Mouse (Mus musculus) retina, adult 2 months (tissue): ENCODE data around the gene Tnr.

Experiments
- DNase-seq: peaks from one replicate; pipeline ENCODE4 v3.0.0-alpha.2; 2012; ENCODE audit warnings: low read depth, low spot score

Tnr gene

DNA sequence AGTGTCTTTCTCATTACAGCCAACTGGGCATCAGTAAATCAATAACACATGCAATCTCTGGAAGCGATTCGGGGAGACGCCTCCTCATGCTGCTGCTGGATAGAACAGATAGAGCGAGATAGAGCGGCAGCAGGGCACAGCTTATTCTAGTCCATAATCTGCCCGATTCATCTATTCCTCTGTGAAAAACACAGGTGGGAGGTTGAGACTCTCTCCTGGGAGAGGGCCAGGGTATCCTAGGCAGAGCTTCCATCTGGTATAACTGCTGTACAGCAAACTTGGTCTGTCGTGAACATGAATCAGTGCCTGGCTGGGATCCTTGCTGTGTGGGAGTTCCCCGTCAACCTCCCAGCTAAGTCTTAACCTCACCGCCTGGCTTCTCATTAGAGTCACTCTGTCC is 193.4 kb downstream of the Tnr start:
- no peak for DNase-seq

GRCm38 (mm10) chr1:159723733-159724132 is 200.2 kb downstream of the Tnr start:
- no peak for DNase-seq

DNA sequence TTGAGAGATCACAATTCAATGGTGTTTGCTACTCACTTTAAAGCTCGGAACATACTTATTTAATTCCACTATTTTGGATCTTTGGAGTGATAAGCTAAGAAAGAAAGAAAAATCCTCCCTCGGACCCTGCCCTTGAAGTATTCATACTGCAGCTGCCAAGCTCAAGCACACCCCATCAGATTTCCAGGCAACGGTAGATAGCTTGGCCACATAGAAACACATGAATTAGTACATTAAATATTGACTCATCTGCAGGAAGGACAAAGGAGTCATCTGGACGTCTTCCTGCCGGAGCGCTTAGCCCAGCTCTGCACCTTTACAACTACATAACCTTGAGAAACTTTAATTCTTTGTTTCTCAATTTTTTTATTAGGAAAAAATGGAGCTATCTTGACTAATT is 205.7 kb downstream of the Tnr start:
- no peak for DNase-seq

DNA sequence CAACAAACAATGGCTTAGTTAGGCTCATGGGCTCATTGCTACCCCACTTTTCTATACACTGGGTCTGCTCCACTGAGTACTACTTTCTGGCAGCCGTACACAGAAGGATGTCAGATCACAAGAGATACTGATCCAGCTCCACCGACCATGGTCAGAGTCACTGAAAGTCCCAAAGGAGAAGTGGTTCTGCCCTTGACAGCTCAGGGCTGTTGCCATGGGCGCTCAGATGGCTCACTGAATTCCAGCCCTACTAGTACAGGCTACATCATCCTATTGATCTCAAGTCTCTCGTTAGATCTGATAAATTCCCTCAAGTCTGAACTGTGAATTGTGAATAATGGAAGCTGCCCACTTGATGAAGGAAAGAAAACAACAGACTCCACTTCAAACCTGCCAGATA is 207.3 kb downstream of the Tnr start:
- no peak for DNase-seq

- DNase-seq = no peak
Measured at GRCm38 (mm10) chr1:159735099-159735498, 211.5 kb downstream of the Tnr start.

- DNase-seq = no peak
Measured at GRCm38 (mm10) chr1:159739478-159739877, 215.9 kb downstream of the Tnr start.

- no peak for DNase-seq
Measured at GRCm38 (mm10) chr1:159741237-159742002, 217.9 kb downstream of the Tnr start.

- DNase-seq = no peak
Measured at GRCm38 (mm10) chr1:159742003-159742274, 218.4 kb downstream of the Tnr start.

DNA sequence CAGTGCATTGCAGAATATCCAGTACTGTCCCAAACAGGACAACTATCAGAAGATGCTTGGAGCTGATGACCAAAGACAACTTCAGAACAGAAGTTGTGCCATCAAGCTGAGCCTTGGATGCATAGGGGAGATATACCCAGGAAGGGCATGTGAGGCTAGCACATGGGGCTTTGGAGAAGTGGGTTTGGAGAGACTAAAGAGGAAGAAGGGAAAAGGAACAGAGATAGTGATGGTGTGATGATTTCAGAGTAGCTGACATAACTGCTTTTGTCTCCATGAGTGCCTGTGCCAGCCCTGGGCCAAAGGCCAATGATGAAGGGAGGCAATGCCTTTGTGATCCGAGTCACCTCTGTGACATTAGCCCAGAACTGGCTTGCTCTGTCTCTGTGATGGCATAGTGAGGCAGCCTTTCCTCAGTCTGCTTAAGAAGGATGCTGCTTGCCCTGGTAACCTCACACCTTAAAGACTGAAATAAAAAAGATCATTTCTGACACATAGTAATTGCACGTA is 220.2 kb downstream of the Tnr start:
- no peak for DNase-seq

- no peak for DNase-seq
Measured at GRCm38 (mm10) chr1:159745311-159745710, 221.7 kb downstream of the Tnr start.

DNA sequence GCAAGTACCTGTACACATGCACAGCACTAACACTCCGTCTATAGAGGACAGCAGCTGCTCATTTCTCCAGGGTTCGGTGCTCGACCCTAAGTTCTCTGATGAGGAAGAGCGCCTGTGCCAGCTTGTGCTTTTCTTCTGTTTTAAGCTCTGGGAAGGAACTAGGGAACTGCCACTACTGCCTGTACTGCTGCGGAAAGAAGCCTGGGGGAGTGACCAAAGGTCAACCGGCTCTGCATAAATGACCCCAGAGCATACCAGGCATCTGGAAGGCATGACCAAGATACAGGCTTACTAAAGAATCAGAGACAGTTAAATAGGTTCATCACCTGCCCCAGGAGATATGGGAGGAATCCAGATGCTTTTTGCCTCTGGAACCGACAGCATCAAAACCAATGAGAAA is 224.4 kb downstream of the Tnr start:
- no peak for DNase-seq

DNA sequence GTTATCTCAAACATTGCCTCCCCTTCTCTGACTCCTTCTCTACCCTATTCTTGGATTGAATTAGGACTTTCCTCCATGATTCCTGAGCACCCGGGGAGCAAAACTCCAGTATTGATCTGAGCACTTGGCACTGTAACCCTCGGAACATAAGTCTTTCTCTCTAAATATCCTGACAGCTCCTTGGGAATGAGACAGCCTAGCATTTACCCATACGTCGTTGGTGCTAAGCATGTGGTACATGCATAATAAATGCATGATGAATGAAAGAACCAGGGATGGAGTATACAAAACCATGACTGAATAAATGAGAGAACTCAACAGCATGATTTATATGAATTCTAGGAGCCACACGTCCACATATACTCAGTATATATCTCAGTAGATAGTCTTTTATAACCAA is 226.8 kb downstream of the Tnr start:
- no peak for DNase-seq

DNA sequence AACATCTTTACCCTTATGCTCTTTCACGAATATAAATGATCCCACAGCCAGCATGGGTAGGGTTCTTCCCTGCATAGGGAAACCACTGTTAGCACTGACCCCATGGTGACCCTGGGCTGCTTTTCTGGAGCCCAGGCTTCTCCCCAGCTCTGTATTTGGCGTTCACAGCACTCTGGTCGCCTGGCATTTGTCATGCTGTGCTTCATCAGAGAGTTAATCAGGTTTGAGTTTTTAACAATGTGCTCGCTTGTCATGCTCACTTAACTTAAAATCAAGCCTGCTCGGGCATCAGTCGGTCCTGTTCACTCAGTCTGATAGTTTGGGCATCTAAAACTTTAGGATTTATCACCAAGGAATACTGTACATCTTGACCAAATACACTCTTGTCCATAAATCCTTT is 227.3 kb downstream of the Tnr start:
- no peak for DNase-seq

- no peak for DNase-seq
Measured at GRCm38 (mm10) chr1:159760970-159761369, 237.4 kb downstream of the Tnr start.

- DNase-seq = no peak
Measured at GRCm38 (mm10) chr1:159763901-159764300, 240.3 kb downstream of the Tnr start.

- no peak for DNase-seq
Measured at GRCm38 (mm10) chr1:159764897-159765296, 241.3 kb downstream of the Tnr start.

- no peak for DNase-seq
Measured at GRCm38 (mm10) chr1:159769948-159770347, 246.4 kb downstream of the Tnr start.

GRCm38 (mm10) chr1:159773671-159774070 is 250.1 kb downstream of the Tnr start:
- DNase-seq = no peak

GRCm38 (mm10) chr1:159775168-159775567 is 251.6 kb downstream of the Tnr start:
- DNase-seq = no peak

DNA sequence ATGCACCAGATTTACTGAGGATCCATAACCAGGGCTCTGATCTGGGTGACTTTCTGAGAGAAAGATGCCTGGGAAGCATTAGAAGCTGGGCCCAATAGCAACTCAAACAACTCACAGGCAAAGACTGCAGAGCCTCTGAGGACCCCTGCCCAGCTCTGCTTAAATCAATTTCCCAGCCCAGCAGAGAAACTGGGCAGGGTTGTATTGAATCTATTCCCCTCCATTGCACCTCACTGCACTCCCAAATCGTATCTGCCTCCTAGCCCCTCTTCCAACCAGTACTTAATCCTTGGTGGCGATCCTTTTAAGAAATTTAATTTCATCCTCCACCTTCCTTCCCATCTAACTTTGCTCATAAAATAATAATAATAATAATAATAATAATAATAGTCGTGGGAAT is 253.5 kb downstream of the Tnr start:
- DNase-seq = no peak

GRCm38 (mm10) chr1:159779424-159779823 is 255.9 kb downstream of the Tnr start:
- no peak for DNase-seq

DNA sequence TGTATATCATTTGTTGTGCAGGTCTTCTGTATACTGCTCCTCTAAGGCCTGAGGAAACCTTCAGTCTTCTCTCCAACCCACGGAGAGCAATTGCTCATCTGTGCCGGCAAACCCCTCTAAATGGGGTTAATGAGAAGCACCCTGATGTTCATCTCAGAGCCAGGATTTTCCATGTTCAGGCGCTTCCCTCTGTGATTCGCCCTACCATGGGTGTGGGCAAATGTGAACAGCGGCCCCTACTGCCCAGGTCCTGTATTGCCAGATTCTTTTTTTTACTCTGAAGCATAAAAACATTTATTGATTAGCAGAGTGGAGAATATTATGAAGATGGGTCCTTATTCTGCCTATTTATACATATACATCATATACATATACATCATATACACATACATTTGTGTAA is 260.3 kb downstream of the Tnr start:
- DNase-seq = no peak

GRCm38 (mm10) chr1:159788312-159788711 is 264.7 kb downstream of the Tnr start:
- no peak for DNase-seq

GRCm38 (mm10) chr1:159792546-159792945 is 269.0 kb downstream of the Tnr start:
- DNase-seq = no peak
